Mouse (Mus musculus) gastrocnemius, adult 2 months (tissue): ENCODE results near the gene Gm10959. TPM values are rescaled to one million over a fixed set of nuclear protein-coding genes. Genes with fewer than 3 reads are reported as not detected.
A peak's percentile ranks its signal among the peaks of the same experiment; 100 is the strongest.

ENCODE experiments used
- DNase-seq: peaks from one replicate; pipeline ENCODE4 v3.0.0; 2022
- H3K27ac ChIP-seq: fragments of 200-600 bp; 2 replicates; pipeline ENCODE4 v1.8.1; 2022; ENCODE audit warnings: mild to moderate bottlenecking
- H3K4me3 ChIP-seq: fragments of 200-600 bp; 2 replicates; pipeline ENCODE4 v1.8.1; 2022; ENCODE audit warnings: mild to moderate bottlenecking, moderate library complexity
- CTCF ChIP-seq: fragments of 200-600 bp; IDR thresholded peaks from 2 replicates; pipeline ENCODE4 v1.8.1; 2022; ENCODE audit warnings: antibody characterized with exemption, mild to moderate bottlenecking, moderate library complexity
- intact Hi-C: fragments of 180-260 bp; cut with DNase I; formaldehyde crosslinking; loops from one replicate; pipeline ENCODE4 v1.15.1; 2025
- total RNA-seq, 2 experiments: library from RNA; stranded (reverse); gene quantifications; 2 replicates each; pipeline ENCODE4 v1.2.3; 2021

Gm10959 gene
- total RNA-seq, 2 experiments from 2014 or later, result not detected

DNA sequence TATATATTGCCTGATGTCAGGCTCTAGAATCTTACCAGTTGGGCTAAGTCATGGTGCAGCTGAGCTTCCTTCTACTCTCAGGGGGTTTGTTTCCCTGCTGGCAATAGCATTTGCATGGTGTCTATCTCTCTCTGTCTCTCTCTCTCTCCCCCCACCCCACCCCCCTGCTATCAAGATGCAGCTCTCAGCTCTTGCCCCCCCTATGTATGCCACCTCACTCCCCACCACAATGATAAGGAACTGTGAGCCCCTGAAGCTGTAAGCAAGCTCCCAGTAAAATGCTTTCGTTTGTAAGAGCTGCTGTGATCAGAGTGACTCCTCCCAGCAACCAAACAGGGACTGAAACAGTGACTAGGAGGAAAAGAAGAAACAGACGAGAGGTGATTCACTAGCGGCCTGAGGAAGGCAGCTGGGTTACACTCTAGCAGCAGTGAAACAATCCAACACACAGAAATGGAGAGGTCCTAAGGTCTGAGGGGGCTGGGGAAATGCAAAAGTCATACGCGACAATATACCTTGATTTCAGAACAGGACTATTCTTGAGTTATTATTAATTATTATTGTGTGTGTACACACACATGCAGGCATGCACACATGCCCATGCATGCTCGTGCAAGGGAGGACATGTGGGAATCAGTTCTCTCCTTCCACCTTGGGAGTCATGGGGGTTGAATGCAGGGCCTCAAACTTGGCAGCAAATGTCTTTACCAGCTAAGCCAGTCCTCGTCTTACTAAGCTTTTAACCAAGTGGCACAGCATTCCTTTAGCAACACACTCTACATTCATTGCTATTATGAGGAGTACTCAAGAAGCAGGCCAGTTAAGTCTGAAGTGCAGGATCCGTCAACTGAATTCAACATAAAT is 1.6 kb upstream of the Gm10959 start:
- Histone ChIP-seq H3K27ac (no peak overlapping the region), H3K4me3 (no peak overlapping the region)
- no peak for TF ChIP-seq CTCF
- DNase-seq, result no peak
- intact Hi-C loops, result no loop called here

DNA sequence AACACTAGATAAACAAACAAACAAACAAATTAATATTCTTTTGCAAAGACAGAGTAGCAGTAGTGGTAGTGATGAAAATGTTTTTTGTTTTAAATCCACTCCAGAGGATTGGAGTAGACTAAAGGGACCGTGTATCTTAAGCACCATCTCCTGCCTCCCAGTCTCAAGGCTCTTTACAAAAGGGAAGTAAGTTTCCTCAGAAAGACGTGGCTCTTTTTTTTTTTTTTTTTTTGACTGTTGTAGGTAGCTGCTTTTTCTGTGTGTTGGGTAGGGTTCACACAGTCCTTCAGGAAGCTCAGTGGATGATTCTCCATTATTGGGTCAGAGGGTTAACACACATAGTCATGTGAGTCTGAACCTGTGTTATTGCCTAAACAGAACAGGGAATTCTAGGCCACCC is 488 bp downstream of the Gm10959 start:
- TF ChIP-seq CTCF, result no peak
- Histone ChIP-seq H3K4me3 (no peak overlapping the region), H3K27ac (no peak overlapping the region)
- no peak for DNase-seq
- intact Hi-C loops, result no loop called here

DNA sequence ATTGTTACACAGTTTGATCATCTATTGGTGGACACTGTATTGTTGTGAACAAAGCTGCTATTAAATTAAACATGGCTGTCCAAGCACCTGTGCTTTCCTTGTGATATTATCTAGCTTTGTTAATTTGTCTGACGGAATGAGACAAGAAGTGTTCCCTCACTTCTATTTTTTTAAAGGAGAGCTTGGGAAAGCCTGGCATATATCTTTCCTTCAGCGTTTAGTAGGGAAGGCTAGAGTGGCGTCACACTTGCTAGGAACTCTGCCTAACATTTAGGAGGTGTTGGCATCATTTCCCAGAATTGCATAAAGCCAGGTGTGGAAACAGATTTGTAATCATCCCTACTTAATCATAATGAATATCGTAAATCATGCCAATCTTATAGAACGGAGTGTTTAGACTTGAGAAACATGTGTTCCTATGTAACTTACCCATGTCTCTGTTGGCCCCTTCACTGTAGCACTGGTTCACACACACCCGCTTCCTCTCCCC is 2.9 kb downstream of the Gm10959 start:
- no peak overlapping the region for H3K27ac ChIP-seq
- no peak for DNase-seq
- intact Hi-C loops, result no loop called here
- no peak for TF ChIP-seq CTCF
- no peak overlapping the region for H3K4me3 ChIP-seq

DNA sequence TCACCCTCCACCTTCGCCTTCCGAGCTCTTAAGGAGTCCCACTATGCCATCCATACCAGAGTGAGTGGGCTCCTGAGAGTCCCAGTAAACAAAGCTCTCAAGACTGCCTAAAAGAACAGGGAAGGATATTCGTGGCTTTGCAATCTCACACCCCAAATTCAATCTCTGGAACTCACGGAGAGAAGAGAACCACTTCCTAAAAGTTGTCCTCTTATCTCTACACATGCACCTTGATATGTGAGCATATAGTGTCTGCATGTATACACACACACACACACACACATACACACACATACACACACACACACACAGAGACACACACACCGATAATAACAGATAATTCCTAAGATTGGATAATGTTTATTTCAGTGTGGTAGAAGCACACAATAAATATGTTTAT is 3.7 kb downstream of the Gm10959 start:
- no peak for DNase-seq
- intact Hi-C loops, result no loop called here
- no peak for TF ChIP-seq CTCF
- no peak overlapping the region for H3K4me3 ChIP-seq
- no peak overlapping the region for H3K27ac ChIP-seq

DNA sequence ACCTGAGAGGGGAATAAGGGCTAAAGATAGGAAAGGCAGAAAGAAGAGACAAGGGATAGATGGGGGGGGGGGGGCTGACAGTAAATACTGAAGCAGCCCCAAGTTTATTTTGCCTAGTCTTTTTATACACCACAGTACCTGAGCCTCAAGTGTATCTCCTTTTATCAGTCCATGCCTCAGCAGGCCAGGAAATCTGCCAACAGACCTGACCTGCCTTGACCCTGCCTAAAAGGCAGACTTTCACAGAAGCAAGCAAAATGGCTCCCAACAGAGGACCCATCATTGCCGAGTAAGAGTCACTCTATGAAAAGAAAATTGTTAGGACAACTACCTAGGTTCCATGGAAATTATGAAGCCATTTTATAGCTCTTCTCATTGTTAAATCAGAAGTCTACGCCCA is 11.3 kb downstream of the Gm10959 start:
- no peak for TF ChIP-seq CTCF
- H3K4me3 ChIP-seq, result no peak overlapping the region
- no peak for DNase-seq
- intact Hi-C loops, result no loop called here
- no peak overlapping the region for H3K27ac ChIP-seq

DNA sequence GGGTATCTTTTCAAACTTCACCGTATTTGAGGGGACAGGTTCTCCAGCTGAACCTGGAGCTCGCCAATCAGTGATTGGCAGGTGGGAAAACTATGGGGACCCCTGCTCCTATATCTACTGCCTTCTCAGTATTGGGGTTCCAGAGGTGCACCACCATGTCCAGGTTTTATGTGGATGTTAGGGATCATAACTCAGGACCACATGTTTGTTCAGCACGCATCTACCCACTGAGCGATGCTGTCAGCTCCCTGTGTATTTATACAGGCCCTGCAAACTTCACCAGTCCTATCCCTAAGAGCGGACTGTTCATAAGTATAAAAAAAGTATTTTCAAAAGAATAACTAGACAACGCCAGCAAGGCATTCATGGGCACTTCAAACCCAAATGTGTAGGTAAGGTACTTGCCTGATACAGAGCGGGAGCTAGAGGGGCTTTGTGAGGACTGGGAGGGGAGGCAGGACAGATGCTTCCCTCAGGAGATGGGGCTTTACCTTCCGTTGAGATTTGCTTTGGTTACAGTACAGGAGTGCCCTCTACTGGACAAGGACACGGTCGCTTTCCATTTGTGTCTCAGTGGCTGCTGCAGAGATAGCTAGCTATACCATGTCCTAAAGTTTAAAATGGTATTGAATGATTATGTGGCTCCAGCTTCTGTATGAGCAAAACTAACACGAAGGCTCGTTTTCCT is 15.3 kb downstream of the Gm10959 start:
- peak; percentile 81 for TF ChIP-seq CTCF
- H3K27ac ChIP-seq, result no peak overlapping the region
- peak; percentile 22 for DNase-seq
- intact Hi-C loops, result loop anchor here (5.0 kb wide), 1 partner anchor 172 kb away; no protein-coding TSS in a partner anchor
- H3K4me3 ChIP-seq, result no peak overlapping the region

DNA sequence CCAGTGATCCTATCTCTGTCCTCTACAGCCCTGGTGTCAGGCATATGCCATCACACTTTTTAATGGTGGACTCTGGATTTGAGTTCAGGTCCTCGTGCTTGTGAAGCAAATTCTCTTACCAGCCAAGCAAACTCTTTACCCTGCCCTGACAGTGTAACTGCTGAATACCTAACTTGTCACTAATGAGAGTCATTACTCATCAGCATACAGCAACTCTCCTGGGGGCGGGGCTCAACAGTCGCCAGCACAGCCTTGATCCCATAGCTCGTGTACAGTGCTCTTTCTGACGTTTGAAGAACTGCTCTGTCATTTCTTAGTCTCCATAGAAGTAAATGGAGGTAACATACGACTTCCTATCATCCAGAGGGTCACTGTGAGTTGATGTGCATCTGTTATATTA is 20.9 kb downstream of the Gm10959 start:
- DNase-seq, result no peak
- Histone ChIP-seq H3K27ac (no peak overlapping the region), H3K4me3 (no peak overlapping the region)
- TF ChIP-seq CTCF, result no peak
- intact Hi-C loops, result no loop called here

DNA sequence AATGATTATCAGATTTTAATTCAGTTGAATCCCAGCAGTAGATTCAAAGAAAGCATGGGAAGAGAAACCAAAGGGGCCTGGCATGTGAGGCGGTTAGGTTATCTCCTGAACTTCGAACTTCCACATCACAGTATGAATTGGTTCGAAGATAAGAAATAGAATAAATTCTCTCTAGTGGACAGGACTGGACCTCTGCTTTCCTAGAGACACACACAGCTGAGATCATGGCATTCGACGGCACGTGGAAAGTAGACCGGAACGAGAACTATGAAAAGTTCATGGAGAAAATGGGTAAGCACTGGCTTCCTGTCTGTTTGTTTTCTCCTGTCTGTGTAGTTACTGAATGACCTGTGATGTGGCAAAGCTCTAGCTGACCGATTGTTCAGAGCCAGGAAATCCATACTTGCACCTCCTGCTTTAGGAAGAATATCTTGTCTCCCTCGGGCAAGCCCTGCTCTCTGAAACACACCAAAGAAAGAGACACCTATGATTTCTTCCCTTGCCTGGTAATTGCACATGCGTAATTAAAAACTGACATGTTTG is 23.9 kb downstream of the Gm10959 start:
- no peak overlapping the region for H3K27ac ChIP-seq
- TF ChIP-seq CTCF, result no peak
- intact Hi-C loops, result no loop called here
- DNase-seq, result no peak
- no peak overlapping the region for H3K4me3 ChIP-seq

DNA sequence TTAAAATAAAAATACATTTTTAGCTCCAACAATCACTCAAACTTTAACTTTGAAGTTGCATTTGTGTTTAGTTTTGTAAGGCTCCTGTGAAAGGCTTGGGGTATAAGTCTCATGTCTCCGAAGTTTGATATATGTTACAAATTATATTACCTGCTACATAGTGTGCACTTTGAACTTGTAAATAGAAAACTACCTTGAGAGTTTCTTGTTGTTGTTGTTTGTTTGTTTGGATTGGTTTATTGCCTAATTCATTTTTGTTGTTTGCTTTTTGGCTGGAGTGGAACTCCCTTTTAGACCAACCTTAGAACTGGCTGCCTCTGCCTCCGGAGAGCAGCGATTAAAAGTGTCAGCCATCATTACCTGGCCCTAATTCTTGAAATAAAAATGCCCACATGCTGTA is 24.4 kb downstream of the Gm10959 start, which contains the start of gene Fabp2:
Gene Fabp2, plus strand, starts transcription at position 301 of the 400 bp plus-strand sequence.
- no peak for TF ChIP-seq CTCF
- no peak for DNase-seq
- Histone ChIP-seq H3K4me3 (no peak within 1 kb of the TSS), H3K27ac (no peak within 1 kb of the TSS)
- intact Hi-C loops, result no loop called here

DNA sequence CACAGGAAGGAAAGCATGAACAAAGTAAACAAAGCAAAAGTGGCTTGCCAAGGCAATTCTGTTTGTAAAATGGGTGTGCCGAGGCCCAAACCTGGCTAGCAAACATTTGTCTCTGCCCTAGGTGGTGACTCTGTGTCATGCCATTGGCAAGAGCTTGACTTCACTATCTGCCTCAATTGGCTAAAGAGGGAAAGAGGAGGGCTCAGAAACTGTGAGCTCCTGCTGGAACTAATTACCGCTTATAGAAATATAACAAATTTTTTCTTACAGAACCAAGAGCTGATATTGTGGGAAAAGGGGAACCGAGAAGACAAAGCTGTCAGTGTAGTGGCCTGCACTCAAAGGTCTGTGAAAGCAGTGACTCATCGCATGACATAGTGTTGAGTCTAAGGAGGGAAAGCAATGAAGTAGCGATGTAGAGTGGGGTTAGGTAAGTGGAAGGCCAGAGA is 30.8 kb downstream of the Gm10959 start:
- no peak for DNase-seq
- Histone ChIP-seq H3K27ac (no peak overlapping the region), H3K4me3 (no peak overlapping the region)
- intact Hi-C loops, result no loop called here
- TF ChIP-seq CTCF, result no peak

DNA sequence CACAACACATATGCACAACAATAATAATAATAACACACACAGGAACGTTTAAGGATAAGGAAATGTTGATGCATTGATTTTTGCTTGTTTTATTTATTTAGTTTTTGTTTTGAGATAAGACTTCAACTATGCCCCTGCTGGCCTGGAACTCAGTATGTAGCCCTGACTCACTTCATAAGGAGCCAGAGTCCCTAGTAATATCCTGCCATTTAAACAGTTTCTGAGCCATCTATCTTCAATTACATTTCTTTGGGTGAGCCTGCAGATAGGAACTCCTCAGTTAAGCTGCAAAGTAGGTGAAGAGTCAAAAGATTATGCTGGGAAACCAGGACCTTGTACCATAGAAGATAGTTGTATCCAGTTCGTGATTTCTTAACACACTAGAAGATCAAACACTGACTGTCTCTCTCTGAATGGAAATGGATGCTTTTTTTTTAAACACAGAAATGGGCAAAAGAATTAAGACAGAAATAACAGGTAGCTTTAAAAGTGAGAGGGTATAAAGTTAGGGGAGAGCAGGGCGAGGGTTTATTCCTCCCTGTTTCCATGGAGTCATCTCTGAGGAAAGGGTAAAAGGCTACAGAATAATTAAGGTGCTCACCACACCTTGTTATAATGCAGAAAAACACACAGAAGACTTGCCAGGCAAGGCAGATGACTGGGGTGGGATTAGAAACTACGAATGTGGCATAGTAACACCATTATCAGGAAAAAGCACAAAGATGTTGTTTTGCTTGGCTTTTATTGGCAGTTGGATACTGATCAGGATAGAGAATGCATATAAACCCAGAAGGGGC is 31.5 kb downstream of the Gm10959 start:
- TF ChIP-seq CTCF, result no peak
- DNase-seq, result no peak
- no peak overlapping the region for H3K4me3 ChIP-seq
- no peak overlapping the region for H3K27ac ChIP-seq
- intact Hi-C loops, result no loop called here

DNA sequence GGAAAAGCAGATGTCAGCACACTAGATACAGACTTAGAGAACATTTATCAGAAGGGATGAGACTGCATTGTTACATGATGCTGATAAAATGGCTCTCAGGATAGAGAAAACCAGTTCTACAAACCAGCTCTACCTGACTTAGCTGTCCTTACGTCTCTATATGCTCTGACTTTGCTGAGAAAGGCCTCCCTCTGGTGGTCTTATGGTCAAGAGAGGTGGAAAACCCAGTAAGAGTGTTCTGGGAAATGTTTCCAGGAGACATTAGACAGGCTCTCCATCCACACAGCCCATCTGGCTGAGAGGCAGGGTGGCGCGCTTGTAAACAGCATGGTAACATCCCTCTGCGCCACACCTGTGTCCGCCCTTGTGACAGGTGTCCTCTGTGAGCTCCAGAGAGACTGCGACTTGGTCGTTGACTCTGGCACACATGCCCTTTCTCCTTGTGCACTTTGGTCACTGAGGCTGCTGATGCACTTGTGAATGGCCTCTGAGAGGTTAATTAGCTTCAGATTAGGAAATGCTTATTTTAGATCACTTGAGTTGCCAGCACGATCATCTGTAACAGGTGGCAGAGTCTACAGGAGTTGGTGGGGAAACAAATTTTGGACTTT is 40.4 kb downstream of the Gm10959 start:
- Histone ChIP-seq H3K4me3 (no peak overlapping the region), H3K27ac (no peak overlapping the region)
- intact Hi-C loops, result no loop called here
- DNase-seq, result no peak
- no peak for TF ChIP-seq CTCF
